12 mouse cellular contexts compared by ENCODE assay signal in genomic region chr17:86412141-86412540, GRCm38 (mm10).
DNase-seq lines count a peak whose midpoint lies in the region; ATAC-seq and TF ChIP-seq lines count a peak whose summit lies in the region.
"Had no signal": no experiment of that assay in that cellular context is flagged by ENCODE, and none has a peak within 500 bp of the region (broad histone marks: within the 10 kb centered on the region; RNA-seq: fewer than 3 reads in every experiment).

No protein-coding gene starts in this region.

- H3K4me1 ChIP-seq in lung, embryonic 14.5 days (ENCODE audit: insufficient read depth) = no peaks in the 10 kb centered on the region
- H3K4me1 ChIP-seq in neural tube, embryonic 14.5 days (ENCODE audit: control insufficient read depth, insufficient read depth, low read length) = peaks cover 18% of the 10 kb centered on the region
- H3K4me1 ChIP-seq in midbrain, embryonic 13.5 days (replicated peaks) = peaks cover 47% of the 10 kb centered on the region

- peak; percentile 31 for DNase-seq in embryo, embryonic 11 days
- DNase-seq in embryo, embryonic 9.5 days (ENCODE audit: extremely low spot score) = no peak
- peak; percentile 66 for DNase-seq in lung, embryonic 14.5 days
- no peak for DNase-seq in lung, adult 18-20 months
- peak; percentile 49 for DNase-seq in heart, adult 8-10 months (ENCODE audit: low spot score)
- DNase-seq in frontal cortex, postnatal 14 days (ENCODE audit: low spot score in 2 of 2) = no peak
- DNase-seq: adrenal gland, adult 2 months; cerebellum, adult 11 months; layer of hippocampus, adult 9-11 months had no signal

- H3K27me3 ChIP-seq in lung, embryonic 14.5 days (ENCODE audit: insufficient read depth, low read length) = no peaks in the 10 kb centered on the region
- H3K27me3 ChIP-seq in neural tube, embryonic 14.5 days (ENCODE audit: control insufficient read depth, insufficient read depth, low read length) = no peaks in the 10 kb centered on the region
- peaks cover 25% of the 10 kb centered on the region for H3K27me3 ChIP-seq in midbrain, embryonic 13.5 days
- H3K27me3 ChIP-seq: forebrain, embryonic 15.5 days had no signal

- H3K27ac ChIP-seq in lung, embryonic 14.5 days (ENCODE audit: low read depth) = no peak overlapping the region
- H3K27ac ChIP-seq in neural tube, embryonic 14.5 days (ENCODE audit: low read depth, low read length) = no peak overlapping the region
- H3K27ac ChIP-seq in midbrain, embryonic 13.5 days = no peak overlapping the region
- H3K27ac ChIP-seq: forebrain, embryonic 15.5 days had no signal

- no peaks in the 10 kb centered on the region for H3K36me3 ChIP-seq in lung, embryonic 14.5 days (ENCODE audit: insufficient read depth)
- H3K36me3 ChIP-seq in neural tube, embryonic 14.5 days (ENCODE audit: control insufficient read depth, insufficient read depth, low read length) = no peaks in the 10 kb centered on the region
- no peaks in the 10 kb centered on the region for H3K36me3 ChIP-seq in midbrain, embryonic 13.5 days
- H3K36me3 ChIP-seq: forebrain, embryonic 15.5 days had no signal

- H3K4me2 ChIP-seq in lung, embryonic 14.5 days = no peak overlapping the region
- H3K4me2 ChIP-seq in neural tube, embryonic 14.5 days (ENCODE audit: low read depth, low read length) = no peak overlapping the region
- no peak overlapping the region for H3K4me2 ChIP-seq in midbrain, embryonic 13.5 days (replicated peaks)
- H3K4me2 ChIP-seq: forebrain, embryonic 15.5 days had no signal

- no peak overlapping the region for H3K9ac ChIP-seq in lung, embryonic 14.5 days
- H3K9ac ChIP-seq in neural tube, embryonic 14.5 days (replicated peaks; ENCODE audit: low read depth, low read length) = no peak overlapping the region
- H3K9ac ChIP-seq in midbrain, embryonic 13.5 days (replicated peaks) = no peak overlapping the region
- H3K9ac ChIP-seq: forebrain, embryonic 15.5 days had no signal

- no peak overlapping the region for H3K4me3 ChIP-seq in lung, embryonic 14.5 days (ENCODE audit: low read depth, low read length)
- no peak overlapping the region for H3K4me3 ChIP-seq in neural tube, embryonic 14.5 days (ENCODE audit: low read depth, low read length)
- H3K4me3 ChIP-seq in midbrain, embryonic 13.5 days (replicated peaks) = no peak overlapping the region
- H3K4me3 ChIP-seq: forebrain, embryonic 15.5 days had no signal

- peak; percentile 71; the same call in 1 of the 2 replicates for ATAC-seq in lung, embryonic 14.5 days (ENCODE audit: insufficient read depth)
- 0 out of 2 replicates have a peak, but pooled peaks have one; percentile 18 for ATAC-seq in neural tube, embryonic 14.5 days (ENCODE audit: low read depth)
- ATAC-seq in midbrain, embryonic 13.5 days = no peak
- ATAC-seq: forebrain, embryonic 15.5 days had no signal

- H3K9me3 ChIP-seq in lung, embryonic 14.5 days (ENCODE audit: low read depth, low read length) = no peaks in the 10 kb centered on the region
- H3K9me3 ChIP-seq in neural tube, embryonic 14.5 days (ENCODE audit: control insufficient read depth, low read length) = no peaks in the 10 kb centered on the region
- no peaks in the 10 kb centered on the region for H3K9me3 ChIP-seq in midbrain, embryonic 13.5 days
- H3K9me3 ChIP-seq: forebrain, embryonic 15.5 days had no signal

- no peak for TF ChIP-seq CTCF in lung, embryonic 14.5 days (IDR thresholded peaks at IDR 0.05; ENCODE audit: low read depth)

- WGBS in lung, embryonic 14.5 days = 48% methylated on average over 6 of the region's 6 CpGs
- WGBS in neural tube, embryonic 14.5 days = 58% methylated on average over 6 of the region's 6 CpGs
- WGBS in midbrain, embryonic 13.5 days = 78% methylated on average over 6 of the region's 6 CpGs

Comparison
In these comparisons a context has a peak if more than half of its experiments do, and no peak if none do; other contexts are left out.
1. DNase-seq: peak in embryo, embryonic 11 days (single experiment), lung, embryonic 14.5 days (single experiment) and heart, adult 8-10 months (single experiment); none in embryo, embryonic 9.5 days (single experiment), lung, adult 18-20 months (0 of 2) and frontal cortex, postnatal 14 days (0 of 2).